ENCODE assay signal across 10 mouse cellular contexts in genomic region chr13:60050799-60051580, GRCm38 (mm10).
DNase-seq lines count a peak whose midpoint lies in the region; ATAC-seq and TF ChIP-seq lines count a peak whose summit lies in the region.
"Had no signal": no experiment of that assay in that cellular context is flagged by ENCODE, and none has a peak within 500 bp of the region (broad histone marks: within the 10 kb centered on the region; RNA-seq: fewer than 3 reads in every experiment).

No protein-coding gene starts in this region.

- TF ChIP-seq POLR2A in lung, adult 2 months (IDR thresholded peaks at IDR 0.05; ENCODE audit: borderline replicate concordance, extremely low read depth, low read depth, low read length), result no peak

- H3K9me3 ChIP-seq in forebrain, embryonic 15.5 days, result no peaks in the 10 kb centered on the region

- peaks cover 31% of the 10 kb centered on the region for H3K4me1 ChIP-seq in forebrain, embryonic 15.5 days
- H3K4me1 ChIP-seq in lung, adult 2 months (ENCODE audit: control insufficient read depth, insufficient read depth, low read length), result no peaks in the 10 kb centered on the region

- no peaks in the 10 kb centered on the region for H3K27me3 ChIP-seq in forebrain, embryonic 15.5 days

- peak; percentile 11 to 47 for DNase-seq in frontal cortex, adult 2 months (ENCODE audit: extremely low spot score in 1 of 2, low spot score in 1 of 2)
- no peak for DNase-seq in frontal cortex, postnatal 14 days (ENCODE audit: low spot score in 2 of 2)
- DNase-seq in Muller cell, postnatal 12 days (ENCODE audit: inconsistent ontology term), result peak; percentile 98
- DNase-seq in mesoderm, embryonic 11.5 days (ENCODE audit: low read depth, low spot score), result peak; percentile 48
- no peak for DNase-seq in lung, adult 2 months
- DNase-seq in adipocyte (ENCODE audit: low spot score), result no peak
- DNase-seq: heart, postnatal 10 days had no signal

- 9% methylated on average over 9 of the region's 9 CpGs for WGBS in forebrain, embryonic 15.5 days
- WGBS in lung, adult 2 months, result 74% methylated on average over 9 of the region's 9 CpGs

- H3K4me2 ChIP-seq in forebrain, embryonic 15.5 days (replicated peaks), result no peak overlapping the region

- no peak for TF ChIP-seq CTCF in lung, adult 2 months (IDR thresholded peaks at IDR 0.05; ENCODE audit: insufficient read depth, low read length)

- no peaks in the 10 kb centered on the region for H3K36me3 ChIP-seq in forebrain, embryonic 15.5 days

- H3K27ac ChIP-seq in forebrain, embryonic 15.5 days (replicated peaks), result peak overlapping the region; percentile 3; the same call in 1 of the 2 replicates

- H3K4me3 ChIP-seq in forebrain, embryonic 15.5 days, result no peak overlapping the region
- no peak overlapping the region for H3K4me3 ChIP-seq in lung, adult 2 months (replicated peaks; ENCODE audit: extremely low read depth, low read depth, low read length)
- H3K4me3 ChIP-seq: erythroblast, embryonic 14.5 days had no signal

- H3K9ac ChIP-seq in forebrain, embryonic 15.5 days (replicated peaks), result no peak overlapping the region

- ATAC-seq in forebrain, embryonic 15.5 days (replicated peaks), result peak; percentile 90
- ATAC-seq in cerebellum, adult (ENCODE audit: insufficient number of reproducible peaks, low FRiP score, low TSS enrichment), result no peak

Comparison
In these comparisons a context has a peak if more than half of its experiments do, and no peak if none do; other contexts are left out.
1. DNase-seq: peak in frontal cortex, adult 2 months (2 of 2), Muller cell, postnatal 12 days (single experiment) and mesoderm, embryonic 11.5 days (single experiment); none in frontal cortex, postnatal 14 days (0 of 2), lung, adult 2 months (single experiment) and adipocyte (single experiment).